Mouse (Mus musculus) midbrain, postnatal 0 days (tissue): ENCODE data around the gene Abhd2. TPM values are rescaled to one million over a fixed set of nuclear protein-coding genes. Genes with fewer than 3 reads are reported as not detected.

Source experiments
- ATAC-seq: fragments of 200-750 bp; cut with Nextera tagmentation; 2 replicates; pipeline ENCODE4 v1.8.0; 2017; ENCODE audit warnings: moderate number of reproducible peaks, mild to moderate bottlenecking, moderate TSS enrichment, moderate library complexity; ENCODE audit not compliant: low FRiP score
- DNase-seq: peaks from one replicate; pipeline ENCODE4 v3.0.0-alpha.2; 2015; ENCODE audit warnings: low spot score
- H3K27ac ChIP-seq: fragments of 300-500 bp; sonication (generic); 2 replicates; pipeline ENCODE4 v1.5.1; 2014; ENCODE audit warnings: low read depth, mild to moderate bottlenecking, low read length, mixed read lengths
- H3K27me3 ChIP-seq: fragments of 300-500 bp; sonication (generic); 2 replicates; pipeline ENCODE4 v1.6.1; 2014; ENCODE audit warnings: low read length, control low read depth, mixed read lengths; ENCODE audit not compliant: insufficient read depth
- H3K36me3 ChIP-seq: fragments of 300-500 bp; sonication (generic); 2 replicates; pipeline ENCODE4 v1.6.1; 2014; ENCODE audit warnings: low read length, control low read depth, mixed read lengths; ENCODE audit not compliant: insufficient read depth
- H3K4me1 ChIP-seq: fragments of 300-500 bp; sonication (generic); 2 replicates; pipeline ENCODE4 v1.6.1; 2014; ENCODE audit warnings: mild to moderate bottlenecking, control low read depth, antibody characterized with exemption, low read length, mixed read lengths; ENCODE audit not compliant: insufficient read depth
- H3K4me2 ChIP-seq: fragments of 300-500 bp; sonication (generic); 2 replicates; pipeline ENCODE4 v1.6.1; 2014; ENCODE audit warnings: low read depth, mild to moderate bottlenecking, low read length, mixed read lengths; ENCODE audit not compliant: poor library complexity, severe bottlenecking
- H3K4me3 ChIP-seq: fragments of 300-500 bp; sonication (generic); 2 replicates; pipeline ENCODE4 v1.5.1; 2014; ENCODE audit warnings: low read depth, mild to moderate bottlenecking, low read length, moderate library complexity
- H3K9ac ChIP-seq: fragments of 300-500 bp; sonication (generic); replicated peaks from 2 replicates; pipeline ENCODE4 v1.6.1; 2014; ENCODE audit warnings: mild to moderate bottlenecking, low read length, moderate library complexity, mixed read lengths; ENCODE audit not compliant: poor library complexity, severe bottlenecking
- H3K9me3 ChIP-seq: fragments of 300-500 bp; sonication (generic); 2 replicates; pipeline ENCODE4 v1.6.1; 2016; ENCODE audit warnings: low read length, control low read depth
- CTCF ChIP-seq: IDR thresholded peaks from 2 replicates; pipeline ENCODE4 v1.5.1; 2016; ENCODE audit warnings: antibody characterized with exemption, mild to moderate bottlenecking
- WGBS: fragments of 180-500 bp; shearing (Covaris S2); extraction: QIAGEN DNeasy Blood & Tissue Kit; methylation state at CpG from one replicate; pipeline ENCODE4 v1.1.7; 2014; 5-methylcytosine and 5-hydroxymethylcytosine counted together
- polyA plus RNA-seq: library from polyadenylated mRNA; unstranded; fragments of >200 nt; fragmentation: Nextera tagmentation; extraction: Ambion mirVana; gene quantifications from 2 replicates; pipeline ENCODE4 v1.2.1, GENCODE M21; 2015
- total RNA-seq: library from RNA; depleted of rRNA; stranded (reverse); fragments of >200 nt; gene quantifications from 2 replicates; pipeline ENCODE4 v1.2.3, GENCODE M21; 2014

Gene Abhd2
- total and polyA plus RNA-seq, 2 experiments from 2014 or later: 23.0 to 85.7 TPM

DNA sequence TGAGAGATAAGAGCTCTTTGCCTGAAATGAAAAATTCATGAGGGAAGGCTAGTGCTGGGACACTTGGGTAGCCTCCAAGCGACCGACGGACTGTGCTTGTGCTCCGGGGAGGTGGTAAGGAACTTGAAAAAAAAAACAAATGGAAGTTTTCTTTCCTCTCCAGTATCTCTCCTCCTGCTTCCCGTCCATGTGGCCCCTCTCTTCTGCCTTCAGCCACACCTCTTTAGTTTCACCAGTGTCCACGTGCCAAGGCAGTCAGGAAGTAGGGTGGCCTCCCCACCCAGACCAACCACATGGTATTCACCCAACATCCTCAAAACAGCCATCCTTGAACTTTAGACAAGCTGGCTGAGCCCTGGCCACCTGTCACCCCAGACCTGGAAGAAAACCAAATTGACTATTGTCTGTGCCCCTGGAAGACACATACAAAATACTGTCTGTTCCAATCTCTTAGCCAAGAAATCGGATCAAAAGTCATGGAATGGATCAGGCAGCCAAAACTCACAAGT is 25.1 kb upstream of the Abhd2 start:
- Histone ChIP-seq H3K9ac (no peak overlapping the region), H3K27ac (no peak overlapping the region), H3K36me3 (no peaks in the 10 kb centered on the region), H3K4me3 (no peak overlapping the region), H3K4me1 (no peaks in the 10 kb centered on the region), H3K9me3 (no peaks in the 10 kb centered on the region), H3K4me2 (no peak overlapping the region), H3K27me3 (no peaks in the 10 kb centered on the region)
- TF ChIP-seq CTCF: no peak
- 45% methylated on average over 7 of the region's 7 CpGs for WGBS
- ATAC-seq (no peak), DNase-seq (peak; percentile 59)

DNA sequence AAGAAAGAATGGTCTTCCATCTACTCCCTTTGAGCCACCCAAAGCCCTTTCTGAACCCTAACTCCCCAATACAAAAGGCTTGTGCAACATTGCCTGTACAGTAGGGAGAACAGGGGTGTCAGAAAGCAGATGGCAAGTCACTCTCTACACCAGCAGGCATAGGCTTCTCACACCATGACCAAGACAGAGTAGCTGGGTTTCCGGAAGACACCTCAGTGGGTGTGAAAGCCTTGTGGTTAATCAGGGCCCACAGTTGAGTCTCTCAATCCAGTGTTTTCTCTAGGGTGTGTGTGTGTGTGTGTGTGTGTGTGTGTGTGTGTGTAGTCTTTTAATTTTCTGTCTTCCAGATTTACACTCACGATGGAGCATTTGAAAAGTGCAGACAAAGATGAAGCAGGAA is 23.4 kb upstream of the Abhd2 start:
- no peaks in the 10 kb centered on the region for H3K9me3 ChIP-seq
- ATAC-seq (no peak), DNase-seq (no peak)
- no peak overlapping the region for H3K4me2 ChIP-seq
- H3K27ac ChIP-seq: no peak overlapping the region
- WGBS: 95% methylated on average over 2 of the region's 2 CpGs
- H3K4me3 ChIP-seq: no peak overlapping the region
- no peak overlapping the region for H3K9ac ChIP-seq
- H3K36me3 ChIP-seq: no peaks in the 10 kb centered on the region
- no peaks in the 10 kb centered on the region for H3K4me1 ChIP-seq
- TF ChIP-seq CTCF: no peak
- no peaks in the 10 kb centered on the region for H3K27me3 ChIP-seq

DNA sequence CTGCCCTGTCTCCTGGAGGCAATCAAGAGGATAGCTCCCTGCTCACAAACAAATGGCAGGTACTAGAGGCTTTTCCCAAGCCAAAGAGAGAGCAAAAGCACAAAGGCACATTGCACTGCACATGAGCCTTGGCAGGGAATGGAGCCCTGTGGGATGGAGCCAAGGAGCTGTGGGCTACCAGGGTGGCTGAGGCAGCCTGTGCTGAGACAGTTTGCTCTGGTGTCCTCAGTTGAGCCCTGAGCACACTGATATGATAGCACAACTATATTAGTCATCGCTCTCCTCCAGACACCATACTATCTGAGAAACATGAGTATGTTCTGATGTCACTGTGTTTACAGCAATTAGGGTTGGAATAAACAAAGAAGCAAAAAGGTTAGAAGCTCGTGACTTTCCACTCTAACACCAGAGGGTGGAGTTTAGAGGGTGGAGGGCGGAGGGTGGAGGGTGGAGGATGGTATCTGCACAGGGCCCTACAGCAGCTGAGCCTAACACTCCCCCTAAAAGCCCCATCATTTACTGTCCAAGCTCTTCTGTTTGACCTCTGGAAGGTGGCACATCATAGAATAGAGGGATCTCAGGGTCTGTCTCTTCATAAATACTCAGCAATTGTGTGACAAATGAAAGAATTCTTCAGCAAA is 18.6 kb upstream of the Abhd2 start:
- Histone ChIP-seq H3K27me3 (no peaks in the 10 kb centered on the region), H3K9me3 (no peaks in the 10 kb centered on the region), H3K36me3 (no peaks in the 10 kb centered on the region), H3K9ac (no peak overlapping the region), H3K27ac (no peak overlapping the region), H3K4me3 (no peak overlapping the region), H3K4me1 (no peaks in the 10 kb centered on the region), H3K4me2 (no peak overlapping the region)
- DNase-seq (no peak), ATAC-seq (no peak)
- 90% methylated on average over 3 of the region's 3 CpGs for WGBS
- no peak for TF ChIP-seq CTCF

DNA sequence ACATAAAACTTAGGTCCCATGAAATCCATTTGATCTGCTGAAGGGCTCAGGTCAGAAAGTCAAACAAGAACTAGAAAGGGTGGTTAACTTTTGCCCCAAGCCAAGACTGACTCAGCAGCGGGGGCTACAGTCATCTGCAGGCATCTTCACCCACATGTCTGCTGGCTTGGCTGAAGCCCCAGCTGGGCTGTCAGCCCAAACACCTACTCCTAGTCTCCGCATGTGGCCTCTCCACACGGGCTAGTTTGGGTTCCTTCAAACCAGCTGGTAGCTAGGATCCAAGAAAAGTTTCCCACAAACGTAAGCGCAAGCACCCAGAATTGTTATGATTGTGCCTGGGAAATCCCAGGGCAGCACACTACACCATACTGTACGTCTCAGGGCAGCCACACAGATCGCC is 17.6 kb upstream of the Abhd2 start:
- TF ChIP-seq CTCF: no peak
- DNase-seq (no peak), ATAC-seq (no peak)
- Histone ChIP-seq H3K4me3 (no peak overlapping the region), H3K9me3 (no peaks in the 10 kb centered on the region), H3K27me3 (no peaks in the 10 kb centered on the region), H3K4me2 (no peak overlapping the region), H3K36me3 (no peaks in the 10 kb centered on the region), H3K9ac (no peak overlapping the region), H3K4me1 (no peaks in the 10 kb centered on the region), H3K27ac (no peak overlapping the region)
- 88% methylated on average over 7 of the region's 7 CpGs for WGBS

DNA sequence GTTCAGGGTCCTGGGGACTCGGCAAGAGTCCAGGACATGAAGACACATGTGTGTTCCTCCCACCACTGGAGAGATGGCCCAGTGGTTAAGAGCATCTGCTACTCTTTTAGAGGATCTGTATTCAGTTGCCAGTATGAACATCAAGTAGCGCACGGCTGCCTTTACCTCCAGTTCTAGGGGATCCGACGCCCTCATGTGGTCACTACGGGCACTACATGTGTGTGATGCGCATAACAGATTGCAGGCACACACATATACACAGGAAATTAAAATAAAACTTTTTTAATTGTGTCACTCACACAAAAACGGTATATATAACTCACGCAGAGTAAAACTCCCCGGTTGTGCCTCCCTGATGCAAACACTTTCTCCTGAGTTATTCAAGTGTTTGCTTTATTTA is 17.2 kb upstream of the Abhd2 start:
- no peak overlapping the region for H3K9ac ChIP-seq
- WGBS: 84% methylated on average over 10 of the region's 10 CpGs
- peak; percentile 12; the same call in 1 of the 2 replicates for TF ChIP-seq CTCF
- no peaks in the 10 kb centered on the region for H3K4me1 ChIP-seq
- no peak overlapping the region for H3K4me2 ChIP-seq
- no peak for ATAC-seq
- no peaks in the 10 kb centered on the region for H3K9me3 ChIP-seq
- H3K27me3 ChIP-seq: no peaks in the 10 kb centered on the region
- H3K27ac ChIP-seq: no peak overlapping the region
- no peak for DNase-seq
- H3K36me3 ChIP-seq: no peaks in the 10 kb centered on the region
- no peak overlapping the region for H3K4me3 ChIP-seq

DNA sequence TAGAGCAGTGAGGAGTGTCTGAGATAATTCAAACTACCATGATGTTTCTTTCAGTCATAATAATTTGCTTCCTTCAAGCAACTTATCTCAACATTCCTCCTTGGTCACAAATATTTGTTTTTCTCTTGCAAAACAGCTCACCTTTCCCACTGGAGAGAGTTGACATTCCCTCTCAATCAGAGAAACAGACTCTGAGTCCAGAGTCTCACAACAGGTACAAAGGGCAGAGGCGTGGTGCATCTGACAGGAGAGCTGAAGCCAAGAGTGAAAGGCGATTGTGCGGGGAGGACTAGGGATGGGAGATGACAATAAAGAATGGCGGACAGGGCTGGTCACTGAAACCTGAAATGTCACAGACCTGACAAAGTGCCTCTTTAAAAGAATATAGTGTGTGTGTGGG is 16.3 kb upstream of the Abhd2 start:
- Histone ChIP-seq H3K4me3 (no peak overlapping the region), H3K9ac (no peak overlapping the region), H3K4me2 (no peak overlapping the region), H3K36me3 (no peaks in the 10 kb centered on the region), H3K27ac (no peak overlapping the region), H3K9me3 (no peaks in the 10 kb centered on the region), H3K4me1 (no peaks in the 10 kb centered on the region), H3K27me3 (no peaks in the 10 kb centered on the region)
- 88% methylated on average over 4 of the region's 4 CpGs for WGBS
- ATAC-seq (no peak), DNase-seq (no peak)
- no peak for TF ChIP-seq CTCF
